Mouse (Mus musculus): ENCODE results near the gene Smim7.

- TF ChIP-seq CTCF (IDR thresholded peaks at IDR 0.05; ENCODE audit: low read depth) (no peak), EP300 (IDR thresholded peaks at IDR 0.05; ENCODE audit: low read depth) (no peak)
These were observed 15.1 kb downstream of the Smim7 start for GRCm38 (mm10) chr8:72555770-72556169.
